Mouse (Mus musculus): ENCODE results near the gene Gdf10.

GRCm38 (mm10) chr14:33959341-33959740 lies 36.0 kb downstream of the Gdf10 start:
- TF ChIP-seq CTCF (IDR thresholded peaks at IDR 0.05; ENCODE audit: low read depth, low read length) (no peak), GATA1 (IDR thresholded peaks at IDR 0.05; ENCODE audit: borderline replicate concordance, low read length) (no peak), POLR2AphosphoS5 (IDR thresholded peaks at IDR 0.05; ENCODE audit: insufficient replicate concordance, low read depth, low read length) (no peak), GATA2 (IDR thresholded peaks at IDR 0.05; ENCODE audit: borderline replicate concordance, low read depth, low read length) (no peak), TAL1 (conservative IDR thresholded peaks at IDR 0.05; ENCODE audit: low read depth, low read length) (no peak)
